Mouse (Mus musculus): Measurements from ENCODE around the gene Ptch2. TPM values are rescaled to one million over a fixed set of nuclear protein-coding genes. Genes with fewer than 3 reads are reported as not detected.

The Ptch2 gene
- polyA plus RNA-seq, 1 experiment from 2014 or later = 9.0 TPM

DNA sequence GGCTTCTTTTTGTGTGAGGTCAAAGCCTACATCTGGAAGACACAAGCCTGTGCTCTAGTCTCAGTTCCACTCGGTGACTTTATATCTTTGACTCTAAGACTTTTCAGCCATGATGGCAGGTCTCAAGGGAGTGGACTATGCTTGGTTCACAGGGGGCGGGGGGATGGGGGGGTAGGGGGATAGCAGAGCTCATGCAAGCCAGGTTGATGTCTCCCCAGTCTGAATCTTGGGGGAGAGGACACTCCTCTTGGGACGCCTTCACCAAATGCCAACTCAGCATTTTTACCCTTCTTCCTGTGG is 28.3 kb downstream of the Ptch2 start:
- no peak for ATAC-seq (replicated peaks)
- no peak overlapping the region for H3K4me2 ChIP-seq
- H3K36me3 ChIP-seq (replicated peaks) = peaks cover 7% of the 10 kb centered on the region; the same call in 1 of the 2 replicates
- no peak overlapping the region for H3K9ac ChIP-seq
- WGBS = 92% methylated on average over 3 of the region's 3 CpGs
- H3K9me3 ChIP-seq = no peaks in the 10 kb centered on the region
- no peak overlapping the region for H3K4me3 ChIP-seq
- H3K27ac ChIP-seq = no peak overlapping the region
- no peaks in the 10 kb centered on the region for H3K27me3 ChIP-seq (replicated peaks)
- H3K4me1 ChIP-seq = peaks cover 25% of the 10 kb centered on the region

DNA sequence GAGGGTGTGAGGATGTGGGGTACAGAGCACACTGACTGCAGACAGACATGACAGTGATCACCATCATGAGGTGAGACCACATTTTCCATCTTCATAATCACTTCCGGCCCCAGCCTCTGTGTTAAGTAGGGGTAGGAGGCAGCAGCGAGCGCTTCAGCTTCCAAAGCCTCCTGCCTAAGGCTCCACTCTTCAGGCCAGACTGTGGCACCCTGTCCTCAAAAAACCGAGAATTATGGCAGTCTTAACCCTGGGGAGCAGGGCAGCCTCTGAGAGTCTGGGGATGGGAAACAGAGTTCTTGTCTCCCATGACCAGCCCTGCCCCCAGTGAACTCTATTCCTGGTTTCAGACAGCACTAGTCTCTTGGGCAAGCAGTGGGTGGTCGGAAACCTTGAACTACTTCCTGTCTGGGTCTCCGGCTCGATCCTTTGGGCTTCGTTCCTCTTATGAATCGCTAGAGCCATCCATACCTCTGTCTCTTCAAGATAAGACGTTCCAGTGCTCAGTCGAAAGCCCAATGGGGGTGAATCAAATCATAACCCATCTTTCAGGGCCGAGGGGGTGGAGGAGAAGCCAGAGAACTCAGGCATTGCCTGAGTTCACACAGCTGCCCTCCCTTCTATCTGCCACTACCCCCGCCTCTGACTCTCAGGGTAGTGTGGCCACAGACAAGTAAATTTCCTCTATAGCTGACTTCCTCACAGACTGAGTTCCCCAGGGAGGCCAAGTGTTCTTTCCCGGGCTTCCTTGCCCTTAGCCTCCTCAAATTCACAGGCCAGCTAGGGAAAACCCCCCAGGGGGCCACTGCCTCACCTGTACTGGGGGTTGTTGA is 28.9 kb downstream of the Ptch2 start:
- 67% methylated on average over 14 of the region's 14 CpGs for WGBS
- no peak for ATAC-seq (replicated peaks)
- Histone ChIP-seq H3K4me1 (peaks cover 23% of the 10 kb centered on the region), H3K27ac (peak overlapping the region; percentile 67), H3K9me3 (no peaks in the 10 kb centered on the region), H3K27me3 (replicated peaks) (no peaks in the 10 kb centered on the region), H3K4me2 (no peak overlapping the region), H3K9ac (peak overlapping the region; percentile 20; the same call in 1 of the 2 replicates), H3K36me3 (replicated peaks) (peaks cover 7% of the 10 kb centered on the region; the same call in 1 of the 2 replicates), H3K4me3 (no peak overlapping the region)

DNA sequence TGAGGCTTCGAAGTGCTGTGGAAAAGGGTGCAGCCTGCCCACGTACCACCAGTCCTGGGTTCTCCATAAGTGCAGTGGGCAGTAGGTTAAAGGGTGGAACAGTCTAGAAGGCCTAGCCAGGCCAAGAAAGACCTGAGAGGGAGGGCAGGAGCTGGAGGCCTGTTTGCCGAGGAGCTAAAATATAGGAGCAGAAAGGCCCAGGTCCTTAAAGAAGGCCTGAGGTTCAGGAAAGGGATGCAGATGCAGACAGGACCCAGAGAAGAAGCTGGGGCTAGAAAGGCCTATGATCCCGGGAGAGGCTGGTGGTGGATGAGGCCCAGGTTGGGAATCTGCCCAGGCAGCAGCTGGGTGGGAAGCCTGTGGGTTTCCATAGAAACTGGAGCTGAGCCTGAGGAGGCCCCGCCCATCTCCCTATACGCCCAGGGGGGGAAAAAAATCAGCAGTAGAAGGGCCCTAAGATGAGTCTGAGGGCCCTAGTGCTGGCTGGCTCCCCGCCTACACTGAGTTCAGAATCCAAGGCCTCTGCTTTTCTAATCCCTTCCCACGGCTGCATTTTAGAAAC is 29.6 kb downstream of the Ptch2 start, which contains the start of gene Btbd19:
TSS of gene Btbd19 (minus strand) at position 378 of the 562 bp plus-strand sequence.
- H3K9me3 ChIP-seq = no peaks in the 10 kb centered on the region
- no peak within 1 kb of the TSS for H3K4me3 ChIP-seq
- 24% methylated on average over 8 of the region's 8 CpGs for WGBS
- peak within 1 kb of the TSS; percentile 20; the same call in 1 of the 2 replicates for H3K9ac ChIP-seq
- peaks cover 7% of the 10 kb centered on the region; the same call in 1 of the 2 replicates for H3K36me3 ChIP-seq (replicated peaks)
- H3K4me2 ChIP-seq = no peak within 1 kb of the TSS
- peaks cover 21% of the 10 kb centered on the region for H3K4me1 ChIP-seq
- H3K27ac ChIP-seq = peak within 1 kb of the TSS; percentile 67
- ATAC-seq (replicated peaks) = no peak
- H3K27me3 ChIP-seq (replicated peaks) = no peaks in the 10 kb centered on the region

DNA sequence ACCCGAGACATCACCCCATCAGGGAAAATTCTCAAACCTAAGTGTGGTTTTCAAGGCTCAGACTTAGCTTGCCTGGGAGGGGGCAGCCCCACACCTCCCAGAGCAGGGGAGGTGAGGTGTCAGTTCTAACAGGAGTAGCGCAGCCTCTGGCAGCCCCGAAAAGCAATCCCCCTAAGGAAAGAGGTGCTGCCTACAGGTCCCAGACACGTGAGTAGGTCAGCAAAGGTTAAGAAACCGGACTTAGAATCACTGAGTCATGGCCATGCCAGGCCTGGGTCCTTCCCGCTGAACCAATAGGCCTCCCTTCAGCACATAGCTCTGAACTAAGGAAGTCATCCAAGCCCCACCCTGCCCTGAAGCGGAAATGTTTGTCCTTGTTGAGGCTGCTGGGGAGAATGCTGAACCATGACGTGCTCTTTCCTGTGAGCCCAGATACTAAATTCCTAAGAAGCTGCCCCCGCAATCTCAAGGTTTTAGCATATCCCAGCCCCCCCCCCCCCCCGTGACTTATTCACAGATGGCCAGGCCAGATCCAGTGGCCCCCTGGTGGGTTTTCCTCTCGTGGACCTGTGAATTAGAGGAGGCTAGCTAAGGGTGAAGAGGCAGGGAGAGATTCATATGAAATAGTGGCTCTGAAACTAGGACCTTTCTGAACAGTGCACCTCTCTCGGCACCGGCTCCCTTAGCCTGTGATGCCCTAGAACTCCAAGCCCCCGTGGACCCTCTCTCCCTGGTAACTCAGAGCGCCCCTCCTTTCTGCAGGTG is 30.2 kb downstream of the Ptch2 start:
- Histone ChIP-seq H3K4me2 (no peak overlapping the region), H3K4me1 (peaks cover 18% of the 10 kb centered on the region), H3K27me3 (replicated peaks) (no peaks in the 10 kb centered on the region), H3K9me3 (no peaks in the 10 kb centered on the region), H3K4me3 (no peak overlapping the region), H3K36me3 (replicated peaks) (peaks cover 7% of the 10 kb centered on the region; the same call in 1 of the 2 replicates), H3K27ac (peak overlapping the region; percentile 67), H3K9ac (0 out of 2 replicates have a peak overlapping the region, but pooled peaks have one; percentile 20)
- WGBS = 45% methylated on average over 15 of the region's 15 CpGs
- ATAC-seq (replicated peaks) = no peak

DNA sequence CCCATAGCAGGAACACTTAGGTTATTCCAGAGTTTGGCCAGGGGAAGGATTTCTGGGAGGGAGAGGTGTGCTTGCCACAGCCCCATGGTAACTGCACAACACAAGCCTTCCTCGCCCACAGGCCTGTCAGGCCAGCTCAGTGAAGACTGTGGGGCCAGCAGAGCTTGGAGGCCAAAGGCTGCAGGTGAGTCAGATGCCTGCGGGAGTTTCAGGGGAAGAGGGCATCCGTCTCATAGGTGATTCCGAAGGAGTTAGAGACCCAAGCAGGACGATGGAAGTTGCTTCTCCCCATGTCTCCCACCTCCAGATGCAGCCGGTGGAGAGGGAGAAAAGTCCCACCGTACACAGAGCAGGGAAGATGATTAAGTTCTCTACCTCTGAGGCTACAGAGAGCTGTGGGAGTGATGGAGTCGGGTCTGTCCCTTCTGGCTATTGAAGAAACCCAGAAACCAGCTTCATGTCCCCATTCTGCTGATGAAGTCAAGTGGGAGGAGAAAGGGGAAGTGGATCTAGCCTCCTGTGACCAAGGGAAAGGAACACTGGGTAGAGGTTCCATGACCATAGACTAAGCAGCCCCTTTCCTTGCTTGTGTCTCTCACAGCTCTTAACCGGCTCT is 30.9 kb downstream of the Ptch2 start, which contains the start of gene Tctex1d4:
TSS of gene Tctex1d4 (plus strand) at position 120 of the 616 bp plus-strand sequence.
- peak within 1 kb of the TSS; percentile 20; the same call in 1 of the 2 replicates for H3K9ac ChIP-seq
- H3K9me3 ChIP-seq = no peaks in the 10 kb centered on the region
- ATAC-seq (replicated peaks) = no peak
- peaks cover 20% of the 10 kb centered on the region for H3K4me1 ChIP-seq
- H3K4me3 ChIP-seq = no peak within 1 kb of the TSS
- peaks cover 7% of the 10 kb centered on the region; the same call in 1 of the 2 replicates for H3K36me3 ChIP-seq (replicated peaks)
- no peak within 1 kb of the TSS for H3K4me2 ChIP-seq
- peak within 1 kb of the TSS; percentile 67 for H3K27ac ChIP-seq
- no peaks in the 10 kb centered on the region for H3K27me3 ChIP-seq (replicated peaks)
- WGBS = 90% methylated on average over 9 of the region's 9 CpGs

DNA sequence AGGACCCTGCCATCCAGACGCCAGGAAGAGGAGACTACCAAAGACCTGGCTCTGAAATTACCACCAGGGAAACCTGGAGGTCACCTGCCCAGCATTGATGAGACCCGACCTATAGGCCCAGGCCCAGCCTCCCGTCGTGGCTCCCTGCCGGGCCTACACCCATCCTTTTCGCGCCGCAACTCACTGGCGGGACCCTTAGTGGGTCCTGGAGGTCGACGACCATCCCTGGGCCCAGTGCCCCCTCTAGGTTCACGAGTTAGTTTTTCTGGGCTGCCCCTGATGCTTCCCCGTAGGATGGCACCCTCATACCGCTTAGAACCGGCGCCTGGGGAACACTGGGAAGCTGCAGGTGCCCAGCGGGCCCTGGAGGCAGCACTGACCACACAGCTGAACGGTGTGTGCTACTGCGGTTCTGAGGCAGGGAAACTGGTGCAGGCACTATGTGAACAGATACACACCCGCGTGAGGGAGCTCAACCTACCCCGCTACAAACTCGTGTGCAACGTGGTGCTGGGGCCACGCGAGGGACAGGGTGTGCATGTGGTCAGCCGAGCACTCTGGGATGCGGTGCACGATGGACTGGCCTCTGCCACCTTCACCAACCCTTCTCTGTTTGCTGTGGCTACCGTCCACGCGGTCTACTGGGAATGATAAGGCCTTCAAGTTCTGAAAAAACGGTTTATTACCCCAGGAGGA is 32.3 kb downstream of the Ptch2 start:
- H3K27me3 ChIP-seq (replicated peaks) = no peaks in the 10 kb centered on the region
- H3K9me3 ChIP-seq = no peaks in the 10 kb centered on the region
- no peak overlapping the region for H3K4me2 ChIP-seq
- H3K4me3 ChIP-seq = no peak overlapping the region
- no peak overlapping the region for H3K9ac ChIP-seq
- no peak overlapping the region for H3K27ac ChIP-seq
- H3K4me1 ChIP-seq = peaks cover 34% of the 10 kb centered on the region
- WGBS = 92% methylated on average over 33 of the region's 33 CpGs
- H3K36me3 ChIP-seq (replicated peaks) = peaks cover 7% of the 10 kb centered on the region; the same call in 1 of the 2 replicates
- ATAC-seq (replicated peaks) = no peak

DNA sequence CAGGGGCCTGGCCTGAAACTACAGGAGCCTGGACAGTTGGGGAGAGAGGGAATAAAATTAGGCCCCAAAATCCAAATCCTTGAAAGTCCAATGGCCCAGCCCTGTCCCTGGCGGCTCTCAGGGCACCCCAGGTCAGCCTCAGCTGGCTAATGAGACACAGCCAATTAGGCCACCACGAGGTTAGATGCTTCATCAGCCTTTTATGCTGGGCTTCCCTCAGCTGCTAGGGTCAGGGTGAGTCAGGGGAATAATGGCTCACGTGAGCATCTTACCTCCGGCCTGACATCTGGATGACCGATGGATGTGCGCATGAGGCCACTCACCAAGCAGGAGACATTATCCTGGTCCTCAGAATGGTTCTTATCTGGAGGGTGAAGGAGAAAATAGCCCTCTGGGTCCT is 34.9 kb downstream of the Ptch2 start:
- Histone ChIP-seq H3K36me3 (replicated peaks) (peaks cover 7% of the 10 kb centered on the region; the same call in 1 of the 2 replicates), H3K27me3 (replicated peaks) (no peaks in the 10 kb centered on the region), H3K9ac (no peak overlapping the region), H3K9me3 (no peaks in the 10 kb centered on the region), H3K4me2 (no peak overlapping the region), H3K4me1 (peaks cover 31% of the 10 kb centered on the region), H3K4me3 (no peak overlapping the region), H3K27ac (no peak overlapping the region)
- WGBS = 46% methylated on average over 6 of the region's 6 CpGs
- no peak for ATAC-seq (replicated peaks)

DNA sequence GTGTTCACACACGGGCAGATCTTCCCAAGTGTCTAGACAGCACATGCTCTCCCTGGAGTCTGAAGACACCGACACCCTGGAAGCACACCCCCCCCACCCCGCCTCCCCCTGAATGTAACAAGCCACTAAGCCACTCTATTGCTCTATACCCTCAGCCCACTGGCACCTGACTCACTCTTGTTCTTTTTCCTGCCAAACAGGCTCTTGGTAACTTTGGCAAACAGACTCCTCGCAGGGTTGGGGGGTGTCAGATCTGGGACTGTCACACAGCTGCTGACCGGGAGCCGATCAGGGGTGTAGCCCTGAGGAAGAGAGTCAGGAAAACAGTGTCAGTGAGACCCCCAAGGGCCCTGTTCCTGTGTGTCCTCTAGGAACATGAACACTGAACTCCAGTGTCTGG is 35.3 kb downstream of the Ptch2 start:
- no peak for ATAC-seq (replicated peaks)
- 57% methylated on average over 6 of the region's 6 CpGs for WGBS
- peaks cover 27% of the 10 kb centered on the region for H3K4me1 ChIP-seq
- no peak overlapping the region for H3K4me3 ChIP-seq
- no peak overlapping the region for H3K4me2 ChIP-seq
- H3K27me3 ChIP-seq (replicated peaks) = no peaks in the 10 kb centered on the region
- no peak overlapping the region for H3K27ac ChIP-seq
- no peak overlapping the region for H3K9ac ChIP-seq
- peaks cover 7% of the 10 kb centered on the region; the same call in 1 of the 2 replicates for H3K36me3 ChIP-seq (replicated peaks)
- no peaks in the 10 kb centered on the region for H3K9me3 ChIP-seq

DNA sequence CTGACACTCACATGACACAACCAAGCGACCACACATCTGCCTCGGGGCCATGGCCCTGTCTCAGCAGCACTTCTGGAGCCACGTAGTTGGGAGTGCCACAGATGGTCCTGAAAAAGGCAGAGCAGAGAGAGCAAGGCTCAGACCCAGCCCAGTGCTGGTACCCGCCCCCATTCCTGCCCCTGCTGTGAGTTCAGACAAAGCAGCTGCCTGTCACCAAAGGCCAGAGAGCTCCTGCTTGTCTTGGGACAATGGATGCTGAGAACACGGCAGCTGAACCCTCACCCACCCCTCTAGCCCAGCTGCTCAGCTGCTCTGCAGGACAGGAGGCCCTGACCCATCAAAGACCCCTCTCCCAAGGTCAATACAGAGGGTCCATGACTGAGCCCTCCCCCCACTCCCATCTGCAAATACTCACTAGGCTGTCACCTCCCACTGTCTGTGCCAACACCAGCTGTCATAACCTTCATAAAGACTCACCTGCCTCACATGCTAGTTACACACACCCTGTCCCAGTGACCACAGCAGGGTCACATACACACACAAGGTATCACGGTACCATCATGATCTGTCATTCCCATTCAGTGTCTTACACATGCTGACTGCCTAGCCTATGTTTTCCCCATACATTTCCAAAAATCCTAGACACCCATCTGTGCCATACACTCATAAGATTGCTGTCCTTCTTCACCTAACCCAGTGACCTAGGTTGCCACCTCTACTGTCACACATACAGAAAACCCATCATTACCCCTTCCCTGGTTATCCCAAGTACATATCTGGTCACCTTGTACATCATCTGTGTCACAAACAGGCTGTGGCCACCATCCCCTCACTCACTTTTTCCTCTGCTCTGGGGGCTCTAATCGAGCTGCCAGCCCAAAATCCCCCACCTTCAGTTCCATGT is 36.3 kb downstream of the Ptch2 start:
- peaks cover 27% of the 10 kb centered on the region for H3K4me1 ChIP-seq
- peak overlapping the region; percentile 77 for H3K4me2 ChIP-seq
- peaks cover 7% of the 10 kb centered on the region; the same call in 1 of the 2 replicates for H3K36me3 ChIP-seq (replicated peaks)
- H3K9ac ChIP-seq = peak overlapping the region; percentile 78
- 10% methylated on average over 7 of the region's 7 CpGs for WGBS
- H3K27me3 ChIP-seq (replicated peaks) = no peaks in the 10 kb centered on the region
- H3K27ac ChIP-seq = no peak overlapping the region
- no peaks in the 10 kb centered on the region for H3K9me3 ChIP-seq
- peak overlapping the region; percentile 77 for H3K4me3 ChIP-seq
- 0 out of 2 replicates have a peak, but pooled peaks have one; percentile 4 for ATAC-seq (replicated peaks)

DNA sequence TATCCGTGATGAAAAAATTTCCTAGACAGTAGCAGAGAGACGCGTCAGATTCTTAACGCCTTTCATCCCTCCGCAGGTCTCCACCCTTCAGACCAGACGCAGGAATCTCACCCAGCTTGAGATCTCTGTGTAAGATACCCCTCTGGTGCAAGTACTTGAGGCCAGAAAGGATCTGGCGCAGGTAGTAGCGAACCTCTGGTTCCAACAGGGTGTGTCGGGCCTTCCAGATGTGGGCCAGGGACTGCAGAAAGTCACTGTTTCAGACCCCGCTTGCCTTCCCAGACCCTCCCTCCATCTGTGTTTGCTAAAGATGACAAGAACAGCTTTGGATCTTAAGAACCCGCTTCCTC is 36.9 kb downstream of the Ptch2 start:
- Histone ChIP-seq H3K9me3 (no peaks in the 10 kb centered on the region), H3K27me3 (replicated peaks) (no peaks in the 10 kb centered on the region), H3K4me3 (peak overlapping the region; percentile 77), H3K36me3 (replicated peaks) (peaks cover 7% of the 10 kb centered on the region; the same call in 1 of the 2 replicates), H3K27ac (peak overlapping the region; percentile 81), H3K4me2 (peak overlapping the region; percentile 77), H3K4me1 (peaks cover 27% of the 10 kb centered on the region), H3K9ac (peak overlapping the region; percentile 78)
- no peak for ATAC-seq (replicated peaks)
- WGBS = 3% methylated on average over 11 of the region's 11 CpGs

Data from midbrain, embryonic 15.5 days (tissue).